Mouse (Mus musculus) limb, embryonic 12.5 days (tissue): ENCODE data around the gene Blmh. TPM values are rescaled to one million over a fixed set of nuclear protein-coding genes. Genes with fewer than 3 reads are reported as not detected.
A peak's percentile ranks its signal among the peaks of the same experiment; 100 is the strongest.

Experiments
- ATAC-seq: fragments of 200-750 bp; cut with Nextera tagmentation; 2 replicates; pipeline ENCODE4 v1.8.0; 2017; ENCODE audit warnings: low read depth, moderate TSS enrichment; ENCODE audit not compliant: insufficient number of reproducible peaks, insufficient read depth, low FRiP score, low TSS enrichment
- H3K27ac ChIP-seq: fragments of 300-500 bp; sonication (generic); 2 replicates; pipeline ENCODE4 v1.5.1; 2016; ENCODE audit warnings: mild to moderate bottlenecking, moderate library complexity
- H3K27me3 ChIP-seq: fragments of 300-500 bp; sonication (generic); 2 replicates; pipeline ENCODE4 v1.6.1; 2016; ENCODE audit warnings: mild to moderate bottlenecking, moderate library complexity
- H3K36me3 ChIP-seq: fragments of 300-500 bp; sonication (generic); 2 replicates; pipeline ENCODE4 v1.6.1; 2016; ENCODE audit warnings: mild to moderate bottlenecking, moderate library complexity
- H3K4me1 ChIP-seq: fragments of 300-500 bp; sonication (generic); replicated peaks from 2 replicates; pipeline ENCODE4 v1.6.1; 2016
- H3K4me2 ChIP-seq: fragments of 300-500 bp; sonication (generic); 2 replicates; pipeline ENCODE4 v1.6.1; 2016; ENCODE audit warnings: mild to moderate bottlenecking, moderate library complexity
- H3K4me3 ChIP-seq: fragments of 300-500 bp; sonication (generic); replicated peaks from 2 replicates; pipeline ENCODE4 v1.5.1; 2016; ENCODE audit warnings: mild to moderate bottlenecking
- H3K9ac ChIP-seq: fragments of 300-500 bp; sonication (generic); replicated peaks from 2 replicates; pipeline ENCODE4 v1.6.1; 2016; ENCODE audit warnings: mild to moderate bottlenecking, moderate library complexity
- H3K9me3 ChIP-seq: fragments of 300-500 bp; sonication (generic); 2 replicates; pipeline ENCODE4 v1.6.1; 2016; ENCODE audit warnings: mild to moderate bottlenecking, moderate library complexity
- WGBS: fragments of 180-500 bp; shearing (Covaris S2); methylation state at CpG from one replicate; pipeline ENCODE4 v1.1.7; 2016; 5-methylcytosine and 5-hydroxymethylcytosine counted together
- polyA plus RNA-seq: library from polyadenylated mRNA; unstranded; fragments of >200 nt; fragmentation: Nextera tagmentation; extraction: Ambion mirVana; gene quantifications from 2 replicates; pipeline ENCODE4 v1.2.1, GENCODE M21; 2016

Blmh gene
- polyA plus RNA-seq, 1 experiment from 2014 or later, result 212 TPM

- H3K4me3 ChIP-seq, result no peak overlapping the region
- H3K27ac ChIP-seq, result no peak overlapping the region
- no peaks in the 10 kb centered on the region for H3K27me3 ChIP-seq
- ATAC-seq, result no peak
- no peaks in the 10 kb centered on the region for H3K4me1 ChIP-seq
- no peaks in the 10 kb centered on the region; the same call in 1 of the 2 replicates for H3K9me3 ChIP-seq
- H3K36me3 ChIP-seq, result peaks cover 92% of the 10 kb centered on the region
- 91% methylated on average over 7 of the region's 7 CpGs for WGBS
- no peak overlapping the region for H3K4me2 ChIP-seq
- H3K9ac ChIP-seq, result no peak overlapping the region
These were observed 50.2 kb downstream of the Blmh start for GRCm38 (mm10) chr11:76974680-76975319.

- Histone ChIP-seq H3K4me3 (no peak overlapping the region), H3K36me3 (peaks cover 90% of the 10 kb centered on the region), H3K27ac (no peak overlapping the region), H3K4me2 (no peak overlapping the region), H3K4me1 (no peaks in the 10 kb centered on the region), H3K9me3 (no peaks in the 10 kb centered on the region), H3K9ac (no peak overlapping the region), H3K27me3 (no peaks in the 10 kb centered on the region)
- 89% methylated on average over 5 of the region's 5 CpGs for WGBS
- no peak for ATAC-seq
These were observed 57.0 kb downstream of the Blmh start for GRCm38 (mm10) chr11:76981570-76982141.

GRCm38 (mm10) chr11:76982415-76982814 is 57.8 kb downstream of the Blmh start:
- Histone ChIP-seq H3K36me3 (peaks cover 94% of the 10 kb centered on the region), H3K4me2 (no peak overlapping the region), H3K27me3 (no peaks in the 10 kb centered on the region), H3K4me1 (no peaks in the 10 kb centered on the region), H3K9me3 (no peaks in the 10 kb centered on the region), H3K27ac (no peak overlapping the region), H3K9ac (no peak overlapping the region), H3K4me3 (no peak overlapping the region)
- WGBS, result 78% methylated on average over 4 of the region's 4 CpGs
- no peak for ATAC-seq

GRCm38 (mm10) chr11:76983641-76984040 is 59.0 kb downstream of the Blmh start:
- H3K4me2 ChIP-seq, result no peak overlapping the region
- ATAC-seq, result no peak
- no peaks in the 10 kb centered on the region for H3K9me3 ChIP-seq
- H3K4me1 ChIP-seq, result no peaks in the 10 kb centered on the region
- 78% methylated on average over 5 of the region's 5 CpGs for WGBS
- H3K27me3 ChIP-seq, result no peaks in the 10 kb centered on the region
- no peak overlapping the region for H3K4me3 ChIP-seq
- H3K9ac ChIP-seq, result no peak overlapping the region
- H3K36me3 ChIP-seq, result peaks cover 94% of the 10 kb centered on the region
- H3K27ac ChIP-seq, result no peak overlapping the region

GRCm38 (mm10) chr11:76984173-76984572 is 59.6 kb downstream of the Blmh start:
- Histone ChIP-seq H3K9me3 (no peaks in the 10 kb centered on the region), H3K27ac (no peak overlapping the region), H3K9ac (no peak overlapping the region), H3K27me3 (no peaks in the 10 kb centered on the region), H3K36me3 (peaks cover 94% of the 10 kb centered on the region), H3K4me2 (no peak overlapping the region), H3K4me3 (no peak overlapping the region), H3K4me1 (no peaks in the 10 kb centered on the region)
- no peak for ATAC-seq

GRCm38 (mm10) chr11:76990839-76991238 is 66.2 kb downstream of the Blmh start:
- H3K4me3 ChIP-seq, result no peak overlapping the region
- no peaks in the 10 kb centered on the region for H3K4me1 ChIP-seq
- no peak for ATAC-seq
- H3K9ac ChIP-seq, result no peak overlapping the region
- H3K4me2 ChIP-seq, result no peak overlapping the region
- H3K9me3 ChIP-seq, result no peaks in the 10 kb centered on the region
- H3K27ac ChIP-seq, result no peak overlapping the region
- H3K36me3 ChIP-seq, result peaks cover 39% of the 10 kb centered on the region
- WGBS, result 78% methylated on average over 5 of the region's 5 CpGs
- H3K27me3 ChIP-seq, result peaks cover 6% of the 10 kb centered on the region; the same call in 1 of the 2 replicates

GRCm38 (mm10) chr11:76992886-76993285 is 68.3 kb downstream of the Blmh start:
- H3K36me3 ChIP-seq, result peaks cover 19% of the 10 kb centered on the region
- H3K4me1 ChIP-seq, result peaks cover 2% of the 10 kb centered on the region; the same call in 1 of the 2 replicates
- H3K9ac ChIP-seq, result no peak overlapping the region
- no peaks in the 10 kb centered on the region for H3K9me3 ChIP-seq
- no peak overlapping the region for H3K4me3 ChIP-seq
- no peak overlapping the region for H3K4me2 ChIP-seq
- no peak overlapping the region for H3K27ac ChIP-seq
- ATAC-seq, result no peak
- H3K27me3 ChIP-seq, result peaks cover 26% of the 10 kb centered on the region
- WGBS, result 42% methylated on average over 4 of the region's 4 CpGs

- no peak overlapping the region for H3K27ac ChIP-seq
- H3K27me3 ChIP-seq, result peaks cover 56% of the 10 kb centered on the region
- H3K36me3 ChIP-seq, result no peaks in the 10 kb centered on the region
- H3K9ac ChIP-seq, result no peak overlapping the region
- 63% methylated on average over 20 of the region's 20 CpGs for WGBS
- ATAC-seq, result no peak
- no peak overlapping the region for H3K4me3 ChIP-seq
- peaks cover 20% of the 10 kb centered on the region for H3K4me1 ChIP-seq
- no peak overlapping the region for H3K4me2 ChIP-seq
- no peaks in the 10 kb centered on the region for H3K9me3 ChIP-seq
These were observed 71.5 kb downstream of the Blmh start for GRCm38 (mm10) chr11:76995966-76996672.

- WGBS, result under 1% methylated on average over 21 of the region's 21 CpGs
- H3K4me3 ChIP-seq, result peak overlapping the region; percentile 49
These were observed 72.7 kb downstream of the Blmh start for GRCm38 (mm10) chr11:76997305-76997704.

GRCm38 (mm10) chr11:76997916-76998704 is 73.5 kb downstream of the Blmh start, which contains the start of gene Slc6a4:
Gene Slc6a4, plus strand, starts transcription at chr11:76998603.
- Histone ChIP-seq H3K9ac (peak within 1 kb of the TSS; percentile 42; the same call in 1 of the 2 replicates), H3K27ac (no peak within 1 kb of the TSS), H3K9me3 (no peaks in the 10 kb centered on the region), H3K4me3 (peak within 1 kb of the TSS; percentile 49), H3K27me3 (peaks cover 74% of the 10 kb centered on the region), H3K36me3 (no peaks in the 10 kb centered on the region), H3K4me2 (peak within 1 kb of the TSS; percentile 90), H3K4me1 (peaks cover 20% of the 10 kb centered on the region)
- WGBS, result 1% methylated on average over 51 of the region's 52 CpGs
- peak; percentile 35; the same call in 1 of the 2 replicates for ATAC-seq

More at GRCm38 (mm10) chr11:76997305-76997704, 72.7 kb downstream of the Blmh start:
- Histone ChIP-seq H3K4me1 (peaks cover 20% of the 10 kb centered on the region), H3K9ac (no peak overlapping the region), H3K27me3 (peaks cover 67% of the 10 kb centered on the region), H3K4me2 (peak overlapping the region; percentile 90), H3K27ac (no peak overlapping the region), H3K36me3 (no peaks in the 10 kb centered on the region), H3K9me3 (no peaks in the 10 kb centered on the region)
- peak; percentile 42; the same call in 1 of the 2 replicates for ATAC-seq
